Mouse (Mus musculus) large intestine, adult 2 months (tissue): ENCODE results near the gene Lrrc25. TPM values are rescaled to one million over a fixed set of nuclear protein-coding genes. Genes with fewer than 3 reads are reported as not detected.

Experiments used
- DNase-seq: peaks from one replicate; pipeline ENCODE4 v3.0.0-alpha.2; 2012; ENCODE audit warnings: low read depth, low spot score
- WGBS: fragments of 180-500 bp; shearing (Covaris S2); methylation state at CpG from one replicate; pipeline ENCODE4 v1.1.7; 2018; 5-methylcytosine and 5-hydroxymethylcytosine counted together
- polyA plus RNA-seq: library from polyadenylated mRNA; depleted of rRNA; stranded (reverse); fragments of >200 nt; gene quantifications from 2 replicates; pipeline ENCODE4 v1.2.3, GENCODE M21; 2012

The Lrrc25 gene
- polyA plus RNA-seq, 1 experiment, result 7.3 TPM

GRCm38 (mm10) chr8:70598283-70598682 is 17.7 kb upstream of the Lrrc25 start:
- no peak for DNase-seq
- WGBS, result 36% methylated on average over 29 of the region's 29 CpGs

GRCm38 (mm10) chr8:70598722-70599121 is 17.2 kb upstream of the Lrrc25 start:
- DNase-seq, result no peak
- WGBS, result 61% methylated on average over 10 of the region's 10 CpGs

GRCm38 (mm10) chr8:70599507-70600290 is 16.3 kb upstream of the Lrrc25 start:
- DNase-seq, result no peak
- WGBS, result 89% methylated on average over 12 of the region's 12 CpGs

- 60% methylated on average over 10 of the region's 10 CpGs for WGBS
- no peak for DNase-seq
Measured at GRCm38 (mm10) chr8:70600473-70601270, 15.3 kb upstream of the Lrrc25 start.

GRCm38 (mm10) chr8:70601271-70601649 is 14.7 kb upstream of the Lrrc25 start:
- WGBS, result 9% methylated on average over 26 of the region's 26 CpGs
- no peak for DNase-seq

GRCm38 (mm10) chr8:70602139-70602811 is 13.7 kb upstream of the Lrrc25 start:
- WGBS, result 92% methylated on average over 13 of the region's 13 CpGs
- DNase-seq, result no peak

GRCm38 (mm10) chr8:70604558-70604957 is 11.4 kb upstream of the Lrrc25 start:
- 89% methylated on average over 7 of the region's 7 CpGs for WGBS
- DNase-seq, result no peak

GRCm38 (mm10) chr8:70605871-70606779 is 9.8 kb upstream of the Lrrc25 start:
- 84% methylated on average over 9 of the region's 9 CpGs for WGBS
- DNase-seq, result no peak

- DNase-seq, result no peak
- whole genome bisulfite sequencing, result 52% methylated on average over 18 of the region's 18 CpGs
Measured at GRCm38 (mm10) chr8:70606780-70607602, 9.0 kb upstream of the Lrrc25 start.

- DNase-seq, result no peak
- 22% methylated on average over 6 of the region's 6 CpGs for WGBS
Measured at GRCm38 (mm10) chr8:70607603-70607897, 8.4 kb upstream of the Lrrc25 start.

GRCm38 (mm10) chr8:70607898-70608748 is 7.8 kb upstream of the Lrrc25 start:
- DNase-seq, result no peak
- WGBS, result under 1% methylated on average over 84 of the region's 84 CpGs

- WGBS, result 5% methylated on average over 26 of the region's 26 CpGs
- no peak for DNase-seq
Measured at GRCm38 (mm10) chr8:70608749-70609367, 7.1 kb upstream of the Lrrc25 start, which contains the start of gene Ssbp4. TSS of gene Ssbp4 (minus strand) at chr8:70608872.

GRCm38 (mm10) chr8:70609368-70609848 is 6.5 kb upstream of the Lrrc25 start:
- DNase-seq, result no peak

GRCm38 (mm10) chr8:70609849-70610795 is 5.8 kb upstream of the Lrrc25 start:
- DNase-seq, result no peak
- WGBS, result under 1% methylated on average over 43 of the region's 45 CpGs

More at GRCm38 (mm10) chr8:70609368-70609848, 6.5 kb upstream of the Lrrc25 start:
- under 1% methylated on average over 38 of the region's 39 CpGs for WGBS

GRCm38 (mm10) chr8:70610796-70611771 is 4.9 kb upstream of the Lrrc25 start:
- under 1% methylated on average over 54 of the region's 54 CpGs for WGBS
- no peak for DNase-seq
